Mouse (Mus musculus) heart, postnatal 0 days (tissue): ENCODE data around the gene Smox.

Source experiments
- CTCF ChIP-seq: IDR thresholded peaks from 2 replicates; pipeline ENCODE4 v1.5.1; 2016; ENCODE audit warnings: antibody characterized with exemption, control low read depth, low read depth
- EP300 ChIP-seq: IDR thresholded peaks from 2 replicates; pipeline ENCODE4 v1.6.1; 2016; ENCODE audit warnings: antibody characterized with exemption, low read depth

GRCm38 (mm10) chr2:131549090-131549489 lies 57.8 kb downstream of the Smox start:
- TF ChIP-seq CTCF (no peak), EP300 (no peak)
